Mouse (Mus musculus) left cerebral cortex, adult 8-10 months (tissue): ENCODE measurements around the gene Uri1. TPM values are rescaled to one million over a fixed set of nuclear protein-coding genes. Genes with fewer than 3 reads are reported as not detected.

ENCODE experiments used
- DNase-seq, 2 experiments: peaks; one replicate each; pipeline ENCODE4 v3.0.0; 2022; ENCODE audit warnings: low spot score in 2 of 2
- total RNA-seq, 4 experiments: library from RNA; stranded (reverse); gene quantifications; 2 replicates each; pipeline ENCODE4 v1.2.4; 2022

Uri1 gene
- total RNA-seq, 4 experiments from 2014 or later = 38.0 to 56.0 (median 47.4) TPM

DNA sequence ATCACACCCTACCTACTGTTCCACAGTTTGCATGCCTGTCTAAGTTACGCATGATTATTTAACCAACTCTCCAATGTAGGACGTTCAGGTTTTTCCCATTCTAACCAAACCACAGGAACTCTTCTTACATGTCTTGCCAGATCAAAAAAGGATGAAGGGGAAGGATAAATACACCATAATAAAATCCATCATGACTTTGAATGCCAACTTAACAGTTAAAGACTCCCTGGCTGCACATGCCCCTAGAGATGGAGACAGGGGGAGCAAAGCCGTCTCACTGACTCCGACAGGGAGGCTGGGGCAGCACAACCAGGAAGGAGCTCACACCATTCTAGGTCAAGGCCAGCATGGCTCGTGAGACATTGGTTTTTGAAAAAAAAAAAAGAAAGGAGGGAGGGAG, 8.0 kb downstream of the Uri1 start:
- no peak for DNase-seq

DNA sequence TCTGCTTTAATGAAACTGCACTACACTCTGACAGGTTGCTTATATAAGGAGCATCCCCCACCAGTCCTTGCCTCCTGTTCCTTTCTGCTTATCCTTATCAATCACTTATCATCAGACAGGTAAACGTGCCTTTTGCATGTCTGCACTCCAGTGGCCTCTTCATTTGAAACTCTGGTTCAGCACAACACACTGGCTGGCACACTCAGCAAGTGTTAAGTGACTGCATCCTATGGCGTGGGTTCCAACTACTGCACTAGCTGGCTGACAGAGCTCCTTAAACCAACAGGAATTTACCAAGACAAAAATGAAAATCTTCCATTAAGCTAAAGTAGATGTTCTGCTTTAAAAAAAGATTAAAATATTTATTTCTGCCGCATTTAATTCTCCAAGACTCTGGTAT, 9.4 kb downstream of the Uri1 start:
- DNase-seq = peak; percentile 10 to 12

DNA sequence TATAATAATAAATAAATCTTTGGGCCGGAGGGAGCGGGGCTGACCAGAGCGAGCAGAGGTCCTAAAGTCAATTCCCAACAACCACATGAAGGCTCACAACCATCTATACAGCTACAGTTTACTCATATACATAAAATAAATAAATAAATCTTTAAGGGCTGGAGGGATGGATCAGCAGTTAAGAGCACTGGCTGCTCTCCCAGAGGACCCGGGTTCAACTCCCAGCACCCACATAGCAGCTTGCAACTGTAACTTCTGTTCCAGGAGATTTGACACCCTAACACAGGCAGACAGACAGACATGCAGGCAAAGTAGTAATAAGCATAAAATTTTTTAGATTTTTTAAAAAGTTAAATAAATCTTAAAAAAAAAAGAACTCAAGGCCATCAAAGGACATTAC, 10.5 kb downstream of the Uri1 start:
- no peak for DNase-seq

DNA sequence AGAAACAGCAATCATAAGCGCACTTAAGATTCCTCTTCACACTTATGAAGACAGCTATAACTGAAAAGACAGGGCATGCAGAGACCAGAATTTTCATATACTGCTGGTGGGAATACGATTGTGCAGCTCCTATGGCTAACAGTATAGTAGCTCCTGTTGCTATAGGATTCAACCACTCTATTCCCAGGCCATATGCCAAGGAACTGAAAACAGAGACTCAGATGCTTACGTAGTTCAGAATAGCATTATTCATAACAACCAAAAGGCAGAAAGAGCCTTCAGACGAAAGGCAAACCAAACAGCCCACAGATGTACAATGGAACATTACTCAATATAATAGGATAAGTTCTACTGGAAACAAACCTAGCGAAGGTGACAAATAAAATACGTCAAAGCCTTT, 15.0 kb downstream of the Uri1 start:
- DNase-seq = no peak

DNA sequence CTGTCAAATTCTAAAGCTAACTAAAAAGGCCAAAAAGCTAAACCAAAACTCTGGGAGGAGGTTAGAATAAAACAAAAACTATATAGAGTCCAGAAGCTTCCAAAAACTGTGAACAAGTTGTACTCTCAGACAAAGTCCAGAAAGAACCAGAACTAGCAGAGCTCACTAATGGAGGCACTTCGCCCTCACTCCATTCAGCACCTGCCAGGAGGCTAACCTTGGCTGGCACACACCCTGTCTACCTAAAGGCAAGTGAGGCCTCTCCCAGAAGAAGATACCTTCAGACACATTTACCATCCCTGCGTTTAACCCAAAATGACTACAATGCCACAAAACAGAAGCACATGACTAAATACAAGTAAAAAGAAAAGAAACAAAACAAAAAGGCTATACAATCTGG, 20.9 kb downstream of the Uri1 start:
- DNase-seq = no peak

DNA sequence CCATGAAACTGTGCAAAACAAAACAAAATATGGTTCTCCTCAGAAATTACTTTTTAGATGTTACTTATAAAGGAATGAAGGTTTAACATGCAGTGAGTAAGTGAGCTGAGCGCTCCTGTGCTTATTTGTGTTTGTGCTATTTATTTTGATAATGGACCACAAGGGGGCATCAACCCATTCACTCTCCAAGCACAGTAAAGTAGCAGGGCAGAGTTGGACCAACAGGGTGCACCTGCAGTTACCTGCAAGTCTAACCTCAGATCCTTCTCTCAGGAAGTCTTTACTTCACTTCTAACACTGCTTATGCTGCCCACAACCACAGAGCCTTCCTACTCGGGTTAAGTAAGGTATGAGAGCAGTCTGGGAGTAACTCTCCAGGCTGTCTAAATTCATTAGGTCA, 23.7 kb downstream of the Uri1 start:
- DNase-seq = no peak

DNA sequence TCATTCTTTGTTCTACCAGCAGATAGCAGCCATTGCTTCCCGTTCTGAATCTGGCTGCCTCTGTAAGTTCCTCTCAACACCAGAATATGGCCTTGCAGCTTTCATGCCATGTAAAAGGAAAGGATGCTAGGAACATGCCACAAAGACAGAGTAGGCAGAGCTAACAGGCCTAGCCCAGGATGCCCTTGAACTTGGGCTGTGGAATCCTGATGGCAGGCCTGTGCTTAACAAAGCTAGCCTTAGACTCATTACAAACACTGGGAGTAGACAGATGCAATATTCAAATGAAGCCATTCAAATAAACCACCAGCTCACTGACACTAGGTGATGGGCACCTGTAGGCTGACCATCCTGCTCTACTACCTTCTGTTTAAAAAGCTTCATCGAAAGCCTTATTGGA, 30.5 kb downstream of the Uri1 start:
- DNase-seq = no peak

DNA sequence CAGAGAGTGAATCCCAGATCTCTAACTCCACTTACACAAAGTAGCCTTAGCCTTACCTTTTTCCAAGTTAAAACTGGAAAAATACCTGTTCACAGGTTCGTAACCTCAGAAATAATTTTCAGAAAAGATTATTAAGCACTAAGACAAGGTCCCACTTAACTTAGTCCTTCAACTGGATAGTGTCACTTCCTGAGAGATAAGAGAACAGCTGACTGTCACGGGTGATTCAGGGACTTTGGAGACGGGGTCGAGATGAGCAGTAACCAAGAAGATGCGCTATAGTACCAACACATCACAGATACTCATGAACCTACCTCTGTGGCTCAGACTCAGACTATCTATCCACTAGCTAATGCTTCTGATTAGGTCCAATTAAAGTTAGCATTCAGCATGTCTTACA, 38.5 kb downstream of the Uri1 start:
- DNase-seq = no peak

DNA sequence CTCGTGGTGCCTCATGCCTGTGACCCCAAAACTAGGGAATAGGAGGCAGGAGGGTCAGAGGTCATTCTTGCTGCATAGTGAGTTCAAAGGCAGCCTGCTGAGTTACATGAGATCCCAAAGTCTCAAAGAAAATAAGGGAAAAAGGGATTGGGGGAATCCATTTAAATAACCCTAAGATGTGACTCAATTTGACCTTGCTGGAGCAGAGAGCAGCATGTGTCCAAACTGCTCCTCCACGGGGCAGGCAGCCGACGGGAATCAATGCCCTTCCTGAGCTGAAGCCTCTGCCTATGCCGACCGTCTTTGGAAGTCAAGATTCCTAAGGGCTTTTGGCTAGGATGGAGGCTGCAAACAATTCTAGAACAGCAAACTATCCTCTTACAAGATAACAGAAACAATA, 39.9 kb downstream of the Uri1 start:
- no peak for DNase-seq

DNA sequence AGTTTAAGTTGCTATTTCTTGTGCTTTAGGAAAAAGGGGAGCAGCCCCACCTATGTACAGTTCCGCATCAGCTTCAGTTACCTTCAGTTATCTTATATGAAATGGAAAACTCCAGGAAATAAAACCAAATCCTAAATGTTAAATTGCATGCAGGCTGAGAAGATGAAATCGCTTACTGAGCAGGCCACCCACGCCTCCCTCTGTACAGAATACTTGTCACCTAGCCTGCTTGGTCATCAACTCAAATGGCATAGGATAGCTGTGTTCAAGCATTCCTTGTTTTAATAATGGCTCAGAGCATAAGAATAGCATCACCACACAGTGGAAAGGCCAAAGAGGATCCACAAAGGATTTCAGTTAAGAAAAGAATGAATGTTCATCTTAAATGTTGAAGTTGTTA, 43.6 kb downstream of the Uri1 start:
- peak in 1 of 2 experiments; percentile 35 for DNase-seq

DNA sequence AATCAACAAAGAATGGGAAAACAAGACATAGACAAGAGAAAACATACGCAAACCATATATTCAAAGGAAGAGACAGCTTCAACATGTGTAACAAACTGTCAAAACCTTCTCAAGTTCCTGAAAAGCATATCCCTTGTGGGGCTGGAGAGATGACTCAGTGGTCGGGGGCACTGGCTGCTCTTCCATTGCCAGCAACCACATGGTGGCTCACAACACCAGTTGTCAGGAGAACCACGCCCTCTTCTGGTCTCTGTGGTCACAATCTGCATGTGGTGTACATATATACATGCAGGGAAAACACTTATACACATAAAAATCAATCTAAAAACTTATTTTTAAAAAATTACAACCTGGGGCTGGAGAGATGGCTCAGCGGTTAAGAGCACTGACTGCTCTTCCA, 44.9 kb downstream of the Uri1 start:
- DNase-seq = no peak

DNA sequence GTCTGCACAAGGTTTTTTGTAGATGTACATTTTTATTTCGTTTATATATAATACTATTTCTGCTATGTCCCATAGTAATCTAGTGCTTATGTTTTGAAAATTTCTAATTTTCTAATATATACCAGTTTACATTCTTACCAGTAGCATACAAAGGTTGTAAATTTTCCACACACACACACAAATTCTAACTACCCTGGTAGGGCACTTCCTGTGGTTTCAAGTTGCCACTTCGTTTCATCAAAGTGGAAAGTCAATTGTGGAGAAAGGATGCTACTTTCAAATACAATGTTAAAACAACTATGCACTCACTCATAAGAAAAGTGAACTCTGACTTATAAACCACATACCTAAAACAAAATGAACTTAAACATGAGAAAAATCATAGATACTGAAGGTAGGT, 45.7 kb downstream of the Uri1 start:
- DNase-seq = no peak

DNA sequence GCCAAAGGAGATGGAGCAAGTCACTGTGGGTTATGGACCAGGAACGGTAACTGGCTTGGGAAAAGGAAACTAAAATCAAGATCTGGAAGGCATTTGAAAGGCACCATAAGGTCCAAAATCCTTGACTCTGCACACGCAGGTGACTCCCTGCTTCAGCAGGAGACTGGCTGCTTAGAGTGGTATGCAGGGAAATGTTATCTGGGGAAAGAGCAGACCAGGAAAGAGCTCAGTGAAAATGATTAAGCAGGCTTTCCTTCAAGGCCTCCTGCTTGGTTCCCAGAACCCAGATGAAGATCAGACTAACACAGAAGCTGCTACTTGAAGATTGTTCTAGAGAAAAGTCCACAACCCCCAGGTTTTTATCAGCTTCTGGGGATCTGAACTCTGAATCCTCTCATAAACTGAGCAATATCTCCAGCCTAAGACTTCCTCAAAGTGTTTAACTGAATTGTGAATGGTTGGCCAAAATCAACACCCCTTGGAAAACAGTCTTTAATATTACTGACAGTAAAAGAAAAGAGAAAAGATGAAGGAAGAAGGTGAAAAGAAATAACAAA, 50.3 kb downstream of the Uri1 start:
- no peak for DNase-seq

DNA sequence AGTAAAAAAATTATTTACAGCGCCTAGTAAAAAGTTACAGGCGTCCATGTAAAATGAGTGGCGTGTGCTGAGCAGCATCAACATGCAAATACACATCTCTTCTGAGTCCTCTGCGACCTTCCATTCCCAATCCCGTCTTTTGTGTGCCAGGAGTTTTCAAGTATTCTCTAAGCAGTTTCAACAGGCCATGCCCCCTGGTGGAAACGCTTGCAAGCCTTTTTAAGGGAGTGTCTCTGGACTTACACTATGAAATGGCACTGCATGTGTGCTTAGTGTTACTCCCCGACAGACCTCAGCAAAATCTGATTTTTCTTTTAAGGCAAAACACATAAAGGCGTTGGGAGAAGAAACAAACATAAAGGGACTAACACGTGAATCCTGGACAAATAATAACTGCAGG, 50.8 kb downstream of the Uri1 start:
- no peak for DNase-seq

DNA sequence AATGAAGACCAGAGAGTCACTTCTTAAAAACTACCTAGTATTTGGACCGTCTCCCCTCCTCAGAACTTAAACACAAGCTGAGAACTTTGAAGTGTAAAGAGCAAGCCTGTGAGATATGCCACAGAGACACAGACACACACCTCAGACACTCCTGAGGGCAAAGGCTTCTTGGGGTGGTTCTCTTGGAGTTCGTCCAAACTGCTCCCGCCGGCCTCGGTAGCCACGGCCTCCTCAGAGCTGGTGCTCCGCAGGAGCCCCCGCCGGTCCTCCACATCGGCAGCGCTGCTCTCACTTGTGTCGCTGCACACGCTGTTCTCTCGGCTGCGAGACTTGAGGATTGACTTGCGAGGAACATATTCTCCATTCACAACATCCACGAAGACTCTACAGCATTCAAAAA, 61.0 kb downstream of the Uri1 start:
- DNase-seq = no peak

DNA sequence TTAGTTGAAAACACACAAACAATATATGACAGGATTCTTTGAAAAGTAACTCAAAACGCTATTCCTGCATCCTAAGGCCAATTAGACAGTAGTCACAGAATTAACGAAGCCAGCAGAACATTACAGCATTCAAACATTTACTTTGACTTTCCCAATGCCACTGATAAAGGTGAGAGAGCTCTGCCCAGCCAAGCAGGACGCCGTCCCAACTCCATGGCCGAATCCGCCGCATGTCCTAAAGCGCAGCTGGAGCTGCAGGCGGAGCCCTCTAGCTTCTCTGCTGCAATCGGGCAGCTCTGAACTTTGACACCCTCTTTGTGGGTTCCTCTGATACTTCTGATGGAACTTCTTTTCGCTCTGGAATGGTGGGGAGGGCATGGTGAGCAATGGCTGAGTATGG, 62.1 kb downstream of the Uri1 start:
- no peak for DNase-seq

DNA sequence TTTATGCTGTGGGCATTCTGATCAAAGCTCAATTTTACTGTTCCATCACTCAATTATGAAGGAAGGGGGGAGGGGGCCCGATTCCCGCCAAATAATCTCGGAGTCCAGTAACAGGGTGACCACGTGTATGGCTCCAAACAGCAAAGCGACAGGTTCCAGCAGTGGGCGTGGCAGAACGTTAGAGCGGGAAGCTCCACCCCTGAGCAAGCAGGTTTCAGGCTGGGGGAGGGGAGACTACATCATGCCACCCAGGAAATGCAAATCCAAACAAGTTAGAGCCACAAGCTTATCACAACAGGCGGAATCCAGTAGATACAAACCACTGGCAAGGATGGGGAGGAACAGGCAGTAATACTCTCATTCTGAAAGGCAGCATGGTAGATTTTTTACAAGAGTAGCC, 71.5 kb downstream of the Uri1 start:
- DNase-seq = no peak

DNA sequence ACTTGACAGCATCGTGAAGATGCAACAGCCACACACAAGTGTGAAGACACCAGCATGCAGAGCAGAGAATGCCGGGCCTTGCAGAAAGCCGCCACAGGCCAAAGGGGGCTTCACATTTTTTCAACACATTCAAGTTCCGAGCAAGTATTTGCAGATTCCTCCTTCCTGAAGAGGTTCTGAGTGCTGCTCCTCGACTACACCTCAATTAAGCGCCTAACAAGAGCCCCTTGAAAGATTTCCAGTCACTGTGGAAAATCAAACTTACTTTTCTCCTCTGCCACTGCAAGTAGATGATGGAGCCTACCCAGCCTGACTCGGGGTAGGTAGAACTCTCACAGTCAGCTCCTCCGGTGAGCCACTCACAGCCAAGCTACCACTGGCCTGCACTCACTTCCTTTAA, 86.9 kb downstream of the Uri1 start:
- no peak for DNase-seq

DNA sequence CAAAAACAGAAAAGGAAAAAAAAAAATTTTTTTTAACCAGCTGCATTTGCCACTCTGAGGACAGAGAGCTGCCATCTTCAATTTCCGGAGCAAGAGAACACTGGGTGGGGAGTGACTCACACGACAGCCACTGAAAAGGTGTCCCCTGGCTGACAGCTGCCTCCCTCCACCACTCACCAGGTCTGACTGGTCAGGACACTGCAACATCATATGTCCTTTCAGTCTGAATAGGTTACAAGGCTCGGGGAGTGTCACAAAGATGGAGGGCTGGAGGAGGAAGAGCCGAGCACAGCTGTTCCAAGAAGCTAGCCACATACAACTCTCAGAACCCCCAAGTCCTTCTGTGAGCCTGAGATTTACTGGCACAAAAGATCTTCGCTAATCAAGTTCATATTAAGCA, 87.6 kb downstream of the Uri1 start:
- DNase-seq = no peak

DNA sequence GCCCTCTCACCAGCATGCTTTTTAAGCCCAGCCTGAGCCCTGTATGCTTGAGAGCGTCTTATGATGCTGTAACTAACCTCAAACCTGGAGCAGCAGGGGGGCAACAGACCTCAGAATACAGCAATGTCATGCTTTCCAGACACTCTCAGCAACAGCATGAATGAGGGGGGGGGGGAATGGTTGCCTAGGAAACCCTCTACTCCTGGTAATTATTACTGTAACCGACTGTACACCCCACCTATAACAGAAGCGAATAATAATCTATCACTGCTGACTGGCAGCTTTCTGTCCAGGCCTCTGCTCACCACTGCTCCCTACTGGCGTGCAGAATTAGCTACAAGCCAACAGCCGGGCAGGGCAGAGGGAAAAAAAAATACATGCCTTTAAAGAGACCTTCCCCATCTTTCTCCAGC, 88.6 kb downstream of the Uri1 start:
- DNase-seq = no peak

DNA sequence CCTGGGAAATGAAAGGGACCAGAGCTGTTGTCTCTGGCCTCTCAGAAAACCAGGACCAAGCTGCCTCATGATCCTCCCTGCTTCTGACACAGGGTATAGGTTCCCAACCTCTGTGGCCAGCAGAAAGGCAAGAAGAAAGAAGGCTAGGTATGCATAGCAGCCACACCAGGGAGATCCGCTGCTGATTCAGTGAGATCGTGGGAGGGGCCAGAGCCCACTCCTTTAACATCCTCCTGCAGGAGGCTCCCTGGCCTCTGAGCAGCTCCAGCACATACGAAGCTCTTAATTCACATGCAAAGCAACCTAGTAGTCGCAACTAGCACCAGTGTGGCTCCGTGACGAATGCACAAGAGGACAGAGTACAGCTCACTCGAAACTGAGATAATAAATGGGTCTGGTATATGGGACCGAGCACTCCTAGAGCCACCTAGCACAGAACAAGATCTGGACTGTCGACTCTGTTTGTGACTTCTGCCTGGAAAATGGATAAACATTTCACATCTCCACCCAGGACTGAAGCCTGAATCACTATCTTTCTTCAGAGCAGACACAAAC, 89.5 kb downstream of the Uri1 start:
- no peak for DNase-seq

DNA sequence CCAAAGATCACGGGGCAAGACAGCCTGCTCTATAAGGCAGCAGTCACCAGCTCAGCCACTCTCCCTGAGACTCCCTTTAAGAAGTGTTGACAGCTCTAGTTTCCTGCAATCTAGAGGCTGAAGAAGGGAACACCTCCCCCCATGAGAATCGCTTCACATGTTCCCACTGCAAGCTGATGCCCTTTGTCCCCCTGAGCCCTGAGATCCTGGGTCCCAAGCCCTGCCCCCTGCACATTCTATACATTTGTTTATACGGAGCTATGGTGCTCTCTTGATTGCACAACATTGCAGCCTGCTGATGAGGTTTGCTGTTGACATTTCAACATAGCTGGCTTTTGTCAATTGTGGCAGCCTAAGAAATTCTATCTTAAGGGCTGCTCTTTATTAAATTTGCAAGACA, 91.7 kb downstream of the Uri1 start:
- DNase-seq = no peak

DNA sequence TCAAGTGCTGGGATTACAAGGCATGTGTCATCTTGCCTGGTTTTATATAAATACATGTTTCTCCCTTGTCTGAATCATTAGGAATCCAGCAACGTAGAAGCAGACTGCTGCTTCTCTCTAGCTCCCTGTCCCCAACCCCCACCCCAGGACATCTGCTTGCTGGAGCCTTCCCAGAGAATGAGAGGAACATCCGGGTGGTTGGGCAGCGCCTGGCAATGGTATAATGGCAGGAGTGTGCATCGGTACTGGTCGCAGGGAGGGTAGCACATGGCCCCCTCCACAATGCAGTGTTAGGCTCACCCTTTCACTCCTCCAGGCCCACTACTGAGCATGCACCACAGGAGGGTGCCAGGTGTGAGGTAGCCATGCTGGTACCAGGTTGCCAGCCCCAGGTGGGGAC, 93.6 kb downstream of the Uri1 start:
- DNase-seq = peak in 1 of 2 experiments; percentile 26

DNA sequence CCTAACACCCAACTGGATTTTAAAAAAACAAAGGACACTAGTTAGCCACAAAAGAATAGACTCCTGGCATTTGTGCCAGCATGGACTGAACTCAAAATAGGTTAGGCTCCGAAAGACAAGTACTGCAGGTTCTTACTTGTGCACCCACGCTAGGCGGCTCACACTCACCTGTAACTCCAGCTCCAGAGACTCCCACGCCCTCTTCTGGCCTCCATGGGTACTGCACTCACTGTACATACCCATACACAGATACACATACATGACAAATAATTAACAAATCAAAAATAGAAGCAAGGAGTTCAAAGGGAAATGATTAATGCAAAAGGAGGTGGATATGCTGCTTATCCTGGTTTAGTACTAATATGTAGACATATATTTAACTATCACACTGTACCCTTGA, 100.4 kb downstream of the Uri1 start:
- DNase-seq = no peak
